Mouse (Mus musculus): Measurements from ENCODE around the gene Ror2. TPM values are rescaled to one million over a fixed set of nuclear protein-coding genes. Genes with fewer than 3 reads are reported as not detected.
A peak's percentile ranks its signal among the peaks of the same experiment; 100 is the strongest.

Gene Ror2
- polyA plus RNA-seq, 1 experiment from 2014 or later: 8.7 TPM

DNA sequence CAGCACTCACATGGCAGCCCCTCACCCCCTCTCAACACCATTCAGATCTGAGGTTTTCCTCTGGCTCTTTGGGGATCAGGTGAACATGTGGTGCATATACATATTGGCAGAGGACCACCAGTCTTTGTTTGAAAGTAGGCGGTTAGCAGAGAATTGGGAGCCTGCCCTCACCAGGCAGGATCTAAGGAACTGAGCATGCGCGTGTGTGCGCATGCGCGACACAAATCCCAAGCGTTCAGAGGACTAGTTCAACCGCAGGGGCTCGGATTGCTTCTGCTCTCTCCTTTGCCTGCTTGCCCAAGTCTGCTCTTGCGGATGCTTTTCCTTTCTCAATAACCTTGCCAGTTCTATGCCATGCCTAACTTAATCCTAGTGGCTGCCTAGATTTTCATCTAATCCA is 66.0 kb downstream of the Ror2 start:
- Histone ChIP-seq H3K9ac (ENCODE audit: low read length) (no peak overlapping the region), H3K4me3 (ENCODE audit: low read depth, low read length) (no peak overlapping the region), H3K36me3 (ENCODE audit: control insufficient read depth, insufficient read depth, low read length) (no peaks in the 10 kb centered on the region), H3K27ac (ENCODE audit: low read depth, low read length) (no peak overlapping the region), H3K4me1 (ENCODE audit: control insufficient read depth, insufficient read depth, low read length) (0 out of 2 replicates have a peak, but pooled peaks cover 5% of the 10 kb centered on the region), H3K27me3 (ENCODE audit: control insufficient read depth, insufficient read depth, low read length) (no peaks in the 10 kb centered on the region), H3K9me3 (ENCODE audit: control insufficient read depth, low read length) (no peaks in the 10 kb centered on the region), H3K4me2 (ENCODE audit: low read depth) (no peak overlapping the region)
- 93% methylated on average over 10 of the region's 10 CpGs for WGBS
- no peak for DNase-seq (ENCODE audit: low spot score)
- no peak for ATAC-seq (ENCODE audit: insufficient read depth, low FRiP score, low TSS enrichment)

DNA sequence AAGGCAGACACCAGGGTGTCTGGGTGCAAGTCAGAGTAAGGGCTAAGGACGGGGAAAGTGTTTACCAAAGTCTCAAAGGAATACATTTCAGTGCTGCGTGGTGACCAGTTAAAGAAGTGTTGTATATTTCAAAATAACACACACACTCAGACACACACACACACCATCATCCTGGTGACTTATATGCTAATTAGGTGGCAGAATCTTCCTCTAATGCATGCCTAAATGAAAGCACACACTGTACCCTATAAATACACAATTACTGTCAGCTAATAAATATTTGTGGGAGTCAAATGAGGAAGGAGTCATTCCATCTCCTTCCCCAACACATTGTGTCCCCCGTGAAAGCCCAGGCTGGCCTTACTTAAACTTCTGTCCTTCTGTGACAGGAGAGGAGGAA is 66.5 kb downstream of the Ror2 start:
- WGBS: 89% methylated on average over 3 of the region's 3 CpGs
- no peaks in the 10 kb centered on the region for H3K36me3 ChIP-seq (ENCODE audit: control insufficient read depth, insufficient read depth, low read length)

DNA sequence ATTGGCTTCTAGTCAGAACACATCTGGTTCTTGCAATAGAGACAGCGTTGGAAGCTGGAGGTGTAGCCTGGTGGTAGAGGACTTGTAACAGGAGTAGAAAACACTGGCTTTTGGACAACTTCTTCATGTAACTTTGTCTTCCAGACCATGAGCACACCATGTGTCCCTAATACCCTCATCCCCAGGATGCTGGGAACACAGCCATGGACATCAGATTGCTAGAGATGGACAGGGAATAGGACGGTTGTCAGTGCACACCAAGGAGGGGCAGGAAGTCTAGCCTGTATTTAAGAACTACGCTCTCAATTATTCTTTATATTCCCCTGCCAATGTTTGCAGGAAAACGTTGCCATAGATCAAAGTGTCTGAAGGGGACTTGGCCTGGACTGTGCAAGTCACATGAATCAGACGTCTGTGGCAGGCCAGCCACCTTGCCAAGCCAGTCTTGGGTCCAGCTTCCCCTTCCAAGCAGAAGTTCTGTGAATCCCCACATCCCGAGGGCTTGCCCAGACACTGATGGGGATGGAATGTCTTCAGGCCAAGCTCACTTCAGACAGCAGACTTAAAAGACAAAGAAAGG is 68.4 kb downstream of the Ror2 start:
- H3K27ac ChIP-seq (ENCODE audit: low read depth, low read length): no peak overlapping the region
- H3K4me1 ChIP-seq (ENCODE audit: control insufficient read depth, insufficient read depth, low read length): peaks cover 3% of the 10 kb centered on the region; the same call in 1 of the 2 replicates
- 77% methylated on average over 6 of the region's 6 CpGs for WGBS
- H3K27me3 ChIP-seq (ENCODE audit: control insufficient read depth, insufficient read depth, low read length): no peaks in the 10 kb centered on the region
- H3K36me3 ChIP-seq (ENCODE audit: control insufficient read depth, insufficient read depth, low read length): no peaks in the 10 kb centered on the region
- no peaks in the 10 kb centered on the region for H3K9me3 ChIP-seq (ENCODE audit: control insufficient read depth, low read length)
- DNase-seq (ENCODE audit: low spot score) (no peak), ATAC-seq (ENCODE audit: insufficient read depth, low FRiP score, low TSS enrichment) (no peak)
- H3K4me2 ChIP-seq (ENCODE audit: low read depth): no peak overlapping the region
- no peak overlapping the region for H3K4me3 ChIP-seq (ENCODE audit: low read depth, low read length)
- no peak overlapping the region for H3K9ac ChIP-seq (ENCODE audit: low read length)

More for the DNA sequence above, 66.5 kb downstream of the Ror2 start:
- no peak for DNase-seq (ENCODE audit: low spot score)
- ATAC-seq (ENCODE audit: insufficient read depth, low FRiP score, low TSS enrichment): no peak
- H3K4me2 ChIP-seq (ENCODE audit: low read depth): no peak overlapping the region
- 0 out of 2 replicates have a peak, but pooled peaks cover 5% of the 10 kb centered on the region for H3K4me1 ChIP-seq (ENCODE audit: control insufficient read depth, insufficient read depth, low read length)
- H3K9me3 ChIP-seq (ENCODE audit: control insufficient read depth, low read length): no peaks in the 10 kb centered on the region
- H3K9ac ChIP-seq (ENCODE audit: low read length): no peak overlapping the region
- H3K27me3 ChIP-seq (ENCODE audit: control insufficient read depth, insufficient read depth, low read length): no peaks in the 10 kb centered on the region
- H3K27ac ChIP-seq (ENCODE audit: low read depth, low read length): no peak overlapping the region
- no peak overlapping the region for H3K4me3 ChIP-seq (ENCODE audit: low read depth, low read length)

DNA sequence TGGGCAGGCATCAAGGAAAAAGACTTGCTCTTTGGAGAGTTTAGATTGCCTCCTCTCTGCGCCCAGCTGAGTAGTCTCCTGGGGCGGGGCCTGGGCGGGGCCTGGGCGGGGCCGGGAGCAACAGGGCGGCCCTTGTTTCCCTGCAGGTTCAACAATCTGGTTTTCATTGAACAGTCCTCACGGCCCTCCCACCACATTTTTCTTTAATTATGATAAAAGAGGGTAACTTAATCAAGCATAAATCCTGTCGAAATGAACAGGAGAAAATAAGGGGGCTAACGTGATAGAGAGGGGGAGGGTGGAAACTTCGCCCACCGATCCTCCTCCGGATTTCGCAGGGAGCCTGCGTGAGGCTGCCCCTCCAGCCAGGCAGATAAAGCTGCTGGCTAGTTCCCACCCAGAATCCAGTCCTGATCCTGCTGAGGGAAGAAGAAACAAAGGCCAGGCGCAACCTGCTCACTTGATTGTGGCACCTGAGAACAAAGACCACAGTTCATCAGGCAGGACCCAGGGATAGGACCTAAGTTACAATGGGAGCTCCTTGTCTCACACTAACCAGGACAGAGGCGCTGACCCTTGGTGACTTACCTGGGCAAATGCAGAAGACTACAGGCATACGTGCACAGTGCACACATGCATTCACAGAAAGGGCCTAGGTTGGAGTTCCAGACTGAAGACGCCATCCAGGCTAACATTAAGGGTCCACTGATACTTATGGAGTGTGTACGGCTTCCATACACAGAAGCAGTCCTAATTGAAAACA is 73.8 kb downstream of the Ror2 start:
- DNase-seq (ENCODE audit: low spot score) (peak; percentile 78), ATAC-seq (ENCODE audit: insufficient read depth, low FRiP score, low TSS enrichment) (peak; percentile 71; the same call in 1 of the 2 replicates)
- no peaks in the 10 kb centered on the region for H3K27me3 ChIP-seq (ENCODE audit: control insufficient read depth, insufficient read depth, low read length)
- H3K4me3 ChIP-seq (ENCODE audit: low read depth, low read length): 0 out of 2 replicates have a peak overlapping the region, but pooled peaks have one; percentile 10
- H3K9me3 ChIP-seq (ENCODE audit: control insufficient read depth, low read length): no peaks in the 10 kb centered on the region
- H3K36me3 ChIP-seq (ENCODE audit: control insufficient read depth, insufficient read depth, low read length): no peaks in the 10 kb centered on the region
- no peak overlapping the region for H3K27ac ChIP-seq (ENCODE audit: low read depth, low read length)
- H3K4me1 ChIP-seq (ENCODE audit: control insufficient read depth, insufficient read depth, low read length): peaks cover 12% of the 10 kb centered on the region
- peak overlapping the region; percentile 37; the same call in 1 of the 2 replicates for H3K9ac ChIP-seq (ENCODE audit: low read length)
- 14% methylated on average over 18 of the region's 19 CpGs for WGBS
- peak overlapping the region; percentile 37 for H3K4me2 ChIP-seq (ENCODE audit: low read depth)

DNA sequence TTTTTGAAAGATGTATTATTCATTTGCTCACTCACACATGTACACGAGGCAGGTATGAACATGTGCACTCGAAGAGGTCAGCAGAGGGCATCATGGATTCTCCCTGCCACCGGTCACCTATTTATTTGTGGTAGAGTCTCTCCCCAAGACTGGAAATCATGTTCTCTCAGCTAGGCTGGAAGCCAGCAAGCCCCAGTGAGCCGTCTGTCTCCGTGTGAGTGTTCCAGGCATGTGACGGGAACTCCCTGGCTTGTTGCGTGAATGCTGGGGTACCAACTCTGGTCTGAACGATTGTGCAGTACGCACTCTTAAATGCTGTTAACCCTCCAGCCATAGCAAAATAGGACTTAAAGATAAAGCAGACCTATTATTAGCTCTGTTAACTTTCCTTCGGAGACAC is 77.4 kb downstream of the Ror2 start:
- Histone ChIP-seq H3K4me3 (ENCODE audit: low read depth, low read length) (no peak overlapping the region), H3K9me3 (ENCODE audit: control insufficient read depth, low read length) (no peaks in the 10 kb centered on the region), H3K27ac (ENCODE audit: low read depth, low read length) (no peak overlapping the region), H3K4me1 (ENCODE audit: control insufficient read depth, insufficient read depth, low read length) (peaks cover 14% of the 10 kb centered on the region), H3K27me3 (ENCODE audit: control insufficient read depth, insufficient read depth, low read length) (no peaks in the 10 kb centered on the region), H3K36me3 (ENCODE audit: control insufficient read depth, insufficient read depth, low read length) (no peaks in the 10 kb centered on the region), H3K4me2 (ENCODE audit: low read depth) (no peak overlapping the region), H3K9ac (ENCODE audit: low read length) (no peak overlapping the region)
- DNase-seq (ENCODE audit: low spot score) (no peak), ATAC-seq (ENCODE audit: insufficient read depth, low FRiP score, low TSS enrichment) (no peak)
- 85% methylated on average over 10 of the region's 10 CpGs for WGBS

DNA sequence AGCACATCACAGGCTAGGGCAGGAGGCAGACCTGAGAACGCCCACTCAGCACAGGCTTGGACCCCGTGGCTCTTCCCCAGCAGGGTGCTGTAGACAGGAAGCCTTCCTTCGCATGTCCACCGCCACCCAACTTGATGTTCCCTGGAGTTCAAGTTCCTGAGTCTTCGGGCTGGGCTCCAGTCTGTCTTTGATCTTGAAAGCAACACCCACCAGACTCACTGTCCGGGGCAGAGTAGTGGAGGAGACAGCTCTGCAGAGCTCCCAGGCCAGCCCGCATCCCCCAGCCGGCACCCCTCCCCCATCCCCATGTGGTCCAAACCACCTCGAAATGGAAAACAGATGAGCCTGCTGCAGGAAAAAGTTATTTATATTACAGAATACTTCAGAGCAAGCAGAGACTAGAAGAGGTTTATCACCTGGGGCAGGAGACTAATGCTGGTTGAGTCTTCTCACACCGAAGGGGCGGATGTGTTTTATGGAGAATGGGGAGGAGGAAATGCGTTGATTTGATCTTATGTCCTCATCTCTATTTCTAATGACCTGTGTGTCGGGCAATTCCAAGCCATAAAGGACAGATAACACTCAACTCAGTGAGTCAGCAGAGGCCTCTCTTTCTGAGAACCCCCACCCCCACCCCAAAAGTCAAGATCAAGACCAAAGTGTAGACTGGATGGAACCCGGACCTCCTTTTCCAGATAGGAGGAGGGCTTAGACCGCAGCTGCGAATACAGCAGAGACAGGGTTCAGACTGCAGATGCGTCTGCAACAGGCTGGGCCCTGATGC is 80.6 kb downstream of the Ror2 start:
- Histone ChIP-seq H3K4me3 (ENCODE audit: low read depth, low read length) (no peak overlapping the region), H3K27ac (ENCODE audit: low read depth, low read length) (no peak overlapping the region), H3K9me3 (ENCODE audit: control insufficient read depth, low read length) (no peaks in the 10 kb centered on the region), H3K4me2 (ENCODE audit: low read depth) (no peak overlapping the region), H3K27me3 (ENCODE audit: control insufficient read depth, insufficient read depth, low read length) (no peaks in the 10 kb centered on the region), H3K4me1 (ENCODE audit: control insufficient read depth, insufficient read depth, low read length) (peaks cover 16% of the 10 kb centered on the region), H3K9ac (ENCODE audit: low read length) (no peak overlapping the region), H3K36me3 (ENCODE audit: control insufficient read depth, insufficient read depth, low read length) (no peaks in the 10 kb centered on the region)
- DNase-seq (ENCODE audit: low spot score): peak; percentile 50
- ATAC-seq (ENCODE audit: insufficient read depth, low FRiP score, low TSS enrichment): no peak
- WGBS: 45% methylated on average over 17 of the region's 17 CpGs

DNA sequence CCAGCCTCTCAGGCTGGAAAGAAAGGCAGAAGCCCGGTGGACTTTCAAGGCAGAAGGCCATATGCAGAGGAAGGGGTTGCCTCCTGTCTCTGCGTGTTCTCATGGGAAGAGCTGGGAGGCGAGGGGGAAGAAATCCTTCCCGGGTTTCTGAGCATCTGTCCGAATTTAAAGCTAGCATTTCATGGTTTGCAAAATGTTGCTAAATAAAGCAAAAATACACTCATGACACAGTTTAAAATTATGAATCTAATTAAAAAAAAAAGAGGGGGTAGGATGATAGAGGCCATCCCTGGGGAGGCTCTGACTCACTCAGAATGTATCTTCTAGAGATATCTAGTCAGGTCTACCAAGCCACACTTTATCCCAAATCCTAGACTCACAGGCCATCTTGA is 83.5 kb downstream of the Ror2 start:
- WGBS: 51% methylated on average over 5 of the region's 5 CpGs

DNA sequence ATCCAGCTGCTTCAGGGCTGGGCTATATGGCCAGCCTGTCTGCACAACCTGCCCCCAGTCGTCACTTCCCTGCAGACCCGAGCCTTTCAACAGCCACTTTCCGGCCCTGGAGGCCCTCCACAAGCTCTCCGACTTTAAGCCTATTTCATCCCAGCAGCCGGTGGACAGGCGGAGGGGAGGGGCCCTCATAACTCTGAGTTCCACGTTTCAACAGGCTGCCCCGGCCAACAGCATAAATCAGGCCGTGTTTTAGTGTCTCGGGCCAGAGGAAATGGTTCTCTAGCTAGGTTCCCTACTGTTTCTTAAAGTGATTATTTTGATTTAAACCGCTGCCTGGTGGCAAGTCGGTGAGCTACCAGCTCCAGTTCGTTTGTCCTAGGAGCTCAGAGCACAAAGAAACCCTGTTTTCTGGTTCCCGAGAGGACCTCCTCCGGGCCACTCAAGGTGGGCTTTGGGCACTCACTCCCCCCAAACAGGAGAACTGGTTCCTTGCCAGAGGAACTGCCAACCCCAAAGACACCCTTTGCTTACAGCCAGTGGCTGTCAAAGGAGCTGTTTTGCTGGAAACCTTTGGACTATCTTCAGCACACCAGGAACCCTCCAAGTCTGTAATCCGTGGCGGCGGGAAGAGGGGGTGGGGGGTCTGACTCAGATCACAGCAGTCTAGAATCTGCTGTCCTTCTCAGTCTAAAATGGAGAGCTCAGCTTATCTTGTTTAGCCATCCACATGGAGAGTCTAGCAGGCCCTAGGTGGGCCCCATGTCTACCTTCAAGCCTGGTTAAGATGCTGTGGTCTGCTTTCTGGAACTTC is 84.1 kb downstream of the Ror2 start:
- Histone ChIP-seq H3K4me2 (ENCODE audit: low read depth) (no peak overlapping the region), H3K27ac (ENCODE audit: low read depth, low read length) (peak overlapping the region; percentile 37; the same call in 1 of the 2 replicates)
- ATAC-seq (ENCODE audit: insufficient read depth, low FRiP score, low TSS enrichment): peak; percentile 73

More for the DNA sequence above, 83.5 kb downstream of the Ror2 start:
- ATAC-seq (ENCODE audit: insufficient read depth, low FRiP score, low TSS enrichment) (no peak), DNase-seq (ENCODE audit: low spot score) (no peak)
- Histone ChIP-seq H3K4me1 (ENCODE audit: control insufficient read depth, insufficient read depth, low read length) (peaks cover 15% of the 10 kb centered on the region), H3K36me3 (ENCODE audit: control insufficient read depth, insufficient read depth, low read length) (no peaks in the 10 kb centered on the region), H3K4me3 (ENCODE audit: low read depth, low read length) (no peak overlapping the region), H3K27me3 (ENCODE audit: control insufficient read depth, insufficient read depth, low read length) (no peaks in the 10 kb centered on the region), H3K9me3 (ENCODE audit: control insufficient read depth, low read length) (no peaks in the 10 kb centered on the region), H3K4me2 (ENCODE audit: low read depth) (no peak overlapping the region), H3K27ac (ENCODE audit: low read depth, low read length) (peak overlapping the region; percentile 37; the same call in 1 of the 2 replicates), H3K9ac (ENCODE audit: low read length) (no peak overlapping the region)

More for the DNA sequence above, 84.1 kb downstream of the Ror2 start:
- no peaks in the 10 kb centered on the region for H3K36me3 ChIP-seq (ENCODE audit: control insufficient read depth, insufficient read depth, low read length)
- no peak overlapping the region for H3K4me3 ChIP-seq (ENCODE audit: low read depth, low read length)
- H3K4me1 ChIP-seq (ENCODE audit: control insufficient read depth, insufficient read depth, low read length): peaks cover 18% of the 10 kb centered on the region
- DNase-seq (ENCODE audit: low spot score): peak; percentile 80
- H3K9ac ChIP-seq (ENCODE audit: low read length): no peak overlapping the region
- H3K9me3 ChIP-seq (ENCODE audit: control insufficient read depth, low read length): no peaks in the 10 kb centered on the region
- H3K27me3 ChIP-seq (ENCODE audit: control insufficient read depth, insufficient read depth, low read length): no peaks in the 10 kb centered on the region
- WGBS: 9% methylated on average over 18 of the region's 18 CpGs
